Mouse (Mus musculus) hindbrain, embryonic 10.5 days (tissue): ENCODE data around the gene Ina. TPM values are rescaled to one million over a fixed set of nuclear protein-coding genes. Genes with fewer than 3 reads are reported as not detected.
A peak's percentile ranks its signal among the peaks of the same experiment; 100 is the strongest.

Experiments used
- DNase-seq: peaks from one replicate; pipeline ENCODE4 v3.0.0-alpha.2; 2017; ENCODE audit warnings: low spot score
- H3K27ac ChIP-seq: fragments of 300-500 bp; sonication (generic); 2 replicates; pipeline ENCODE4 v1.5.1; 2016; ENCODE audit warnings: mild to moderate bottlenecking, moderate library complexity
- H3K27me3 ChIP-seq: fragments of 300-500 bp; sonication (generic); 2 replicates; pipeline ENCODE4 v1.6.1; 2016; ENCODE audit warnings: mild to moderate bottlenecking; ENCODE audit not compliant: poor library complexity, insufficient read depth, severe bottlenecking
- H3K36me3 ChIP-seq: fragments of 300-500 bp; sonication (generic); 2 replicates; pipeline ENCODE4 v1.6.1; 2016; ENCODE audit warnings: mild to moderate bottlenecking, moderate library complexity
- H3K4me1 ChIP-seq: fragments of 300-500 bp; sonication (generic); replicated peaks from 2 replicates; pipeline ENCODE4 v1.6.1; 2016; ENCODE audit warnings: mild to moderate bottlenecking
- H3K4me3 ChIP-seq: fragments of 300-500 bp; sonication (generic); 2 replicates; pipeline ENCODE4 v1.5.1; 2016; ENCODE audit warnings: mild to moderate bottlenecking, moderate library complexity
- H3K9me3 ChIP-seq: fragments of 300-500 bp; sonication (generic); 2 replicates; pipeline ENCODE4 v1.6.1; 2016; ENCODE audit warnings: mild to moderate bottlenecking, moderate library complexity
- WGBS: fragments of 180-500 bp; shearing (Covaris S2); methylation state at CpG from one replicate; pipeline ENCODE4 v1.1.7; 2016; 5-methylcytosine and 5-hydroxymethylcytosine counted together
- polyA plus RNA-seq: library from polyadenylated mRNA; unstranded; fragments of >200 nt; fragmentation: Nextera tagmentation; extraction: Ambion mirVana; gene quantifications from 2 replicates; pipeline ENCODE4 v1.2.1, GENCODE M21; 2016

The Ina gene
- polyA plus RNA-seq, 1 experiment from 2014 or later, result 248 TPM

- 91% methylated on average over 10 of the region's 10 CpGs for WGBS
- Histone ChIP-seq H3K27ac (no peak overlapping the region), H3K9me3 (no peaks in the 10 kb centered on the region), H3K27me3 (no peaks in the 10 kb centered on the region), H3K36me3 (peaks cover 47% of the 10 kb centered on the region), H3K4me1 (0 out of 2 replicates have a peak, but pooled peaks cover 2% of the 10 kb centered on the region), H3K4me3 (no peak overlapping the region)
- no peak for DNase-seq
These were observed 10.5 kb downstream of the Ina start for GRCm38 (mm10) chr19:47024954-47025353.

DNA sequence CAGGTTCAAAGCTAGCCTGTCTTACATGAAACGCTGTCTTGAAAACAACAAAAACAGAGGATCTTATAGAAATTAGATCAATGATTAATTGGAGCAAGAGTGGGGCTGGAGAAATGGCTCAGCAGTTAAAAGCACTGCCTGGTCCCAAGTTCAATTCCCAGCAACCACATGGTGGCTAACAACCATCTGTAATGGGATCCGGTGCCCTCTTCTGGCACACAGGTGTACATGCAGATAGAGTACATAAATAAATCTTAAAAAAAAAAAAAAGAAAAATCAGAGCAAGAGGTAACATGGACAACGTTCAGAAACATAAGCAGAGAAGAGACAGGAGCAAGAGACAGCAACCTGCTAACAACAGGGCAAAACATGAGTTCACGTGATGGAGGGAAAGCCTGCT, 12.0 kb downstream of the Ina start:
- Histone ChIP-seq H3K4me3 (no peak overlapping the region), H3K9me3 (no peaks in the 10 kb centered on the region), H3K27ac (no peak overlapping the region), H3K4me1 (0 out of 2 replicates have a peak, but pooled peaks cover 2% of the 10 kb centered on the region), H3K27me3 (no peaks in the 10 kb centered on the region), H3K36me3 (peaks cover 41% of the 10 kb centered on the region)
- no peak for DNase-seq
- 84% methylated on average over 4 of the region's 4 CpGs for WGBS

GRCm38 (mm10) chr19:47029796-47030195, 15.3 kb downstream of the Ina start:
- Histone ChIP-seq H3K9me3 (no peaks in the 10 kb centered on the region), H3K4me1 (0 out of 2 replicates have a peak, but pooled peaks cover 2% of the 10 kb centered on the region), H3K36me3 (peaks cover 37% of the 10 kb centered on the region), H3K27me3 (no peaks in the 10 kb centered on the region), H3K4me3 (no peak overlapping the region), H3K27ac (peak overlapping the region; percentile 81)
- WGBS, result 66% methylated on average over 9 of the region's 9 CpGs
- DNase-seq, result peak; percentile 9

- Histone ChIP-seq H3K27ac (no peak overlapping the region), H3K36me3 (peaks cover 42% of the 10 kb centered on the region), H3K4me1 (0 out of 2 replicates have a peak, but pooled peaks cover 2% of the 10 kb centered on the region), H3K4me3 (no peak overlapping the region), H3K9me3 (no peaks in the 10 kb centered on the region), H3K27me3 (no peaks in the 10 kb centered on the region)
- no peak for DNase-seq
- 93% methylated on average over 6 of the region's 6 CpGs for WGBS
These were observed 17.3 kb downstream of the Ina start for GRCm38 (mm10) chr19:47031770-47032169.

DNA sequence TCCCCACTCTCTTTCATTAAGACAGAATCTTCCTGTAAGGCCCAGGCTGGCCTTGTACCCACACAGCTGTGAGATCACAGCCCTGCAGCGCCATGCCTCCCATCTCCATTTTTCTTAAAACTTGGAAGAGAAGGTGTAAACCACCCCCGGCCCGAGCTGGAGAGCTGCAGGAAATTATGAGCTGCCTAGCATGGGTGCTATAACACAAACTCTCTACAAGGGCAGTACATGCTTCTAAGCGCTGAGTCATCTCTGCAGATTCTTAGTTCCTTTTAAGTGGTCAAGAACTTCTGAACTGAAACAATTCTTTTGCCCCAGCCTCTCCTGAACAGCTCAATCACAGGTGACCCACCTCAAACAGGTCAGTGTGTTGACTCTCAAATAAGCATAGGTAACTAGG, 20.4 kb downstream of the Ina start:
- WGBS, result 89% methylated on average over 4 of the region's 4 CpGs
- Histone ChIP-seq H3K27me3 (no peaks in the 10 kb centered on the region), H3K36me3 (peaks cover 73% of the 10 kb centered on the region), H3K9me3 (no peaks in the 10 kb centered on the region), H3K27ac (no peak overlapping the region), H3K4me1 (no peaks in the 10 kb centered on the region), H3K4me3 (no peak overlapping the region)
- DNase-seq, result no peak

DNA sequence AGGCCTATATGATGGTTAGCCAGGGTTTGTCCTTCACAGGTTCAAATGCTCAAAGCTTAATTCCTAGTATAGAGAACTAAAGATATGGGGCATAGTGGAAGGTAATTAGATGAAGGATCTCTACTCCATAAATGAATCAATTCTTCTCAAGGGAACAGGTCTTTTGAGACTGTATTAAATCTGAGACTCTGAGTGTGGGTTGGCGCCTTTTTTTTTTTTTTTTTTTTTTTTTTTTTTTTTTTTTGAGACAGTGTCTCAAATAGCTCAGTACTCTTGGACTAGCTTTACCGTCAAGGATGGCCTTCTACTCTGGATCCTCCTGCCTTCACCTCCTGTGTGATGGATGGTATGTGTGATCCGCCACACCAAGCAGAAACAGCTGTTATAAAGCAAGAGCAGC, 22.1 kb downstream of the Ina start:
- Histone ChIP-seq H3K27ac (no peak overlapping the region), H3K4me3 (no peak overlapping the region), H3K27me3 (no peaks in the 10 kb centered on the region), H3K9me3 (no peaks in the 10 kb centered on the region), H3K4me1 (no peaks in the 10 kb centered on the region), H3K36me3 (peaks cover 90% of the 10 kb centered on the region)
- DNase-seq, result no peak
- WGBS, result 90% methylated on average over 3 of the region's 3 CpGs

DNA sequence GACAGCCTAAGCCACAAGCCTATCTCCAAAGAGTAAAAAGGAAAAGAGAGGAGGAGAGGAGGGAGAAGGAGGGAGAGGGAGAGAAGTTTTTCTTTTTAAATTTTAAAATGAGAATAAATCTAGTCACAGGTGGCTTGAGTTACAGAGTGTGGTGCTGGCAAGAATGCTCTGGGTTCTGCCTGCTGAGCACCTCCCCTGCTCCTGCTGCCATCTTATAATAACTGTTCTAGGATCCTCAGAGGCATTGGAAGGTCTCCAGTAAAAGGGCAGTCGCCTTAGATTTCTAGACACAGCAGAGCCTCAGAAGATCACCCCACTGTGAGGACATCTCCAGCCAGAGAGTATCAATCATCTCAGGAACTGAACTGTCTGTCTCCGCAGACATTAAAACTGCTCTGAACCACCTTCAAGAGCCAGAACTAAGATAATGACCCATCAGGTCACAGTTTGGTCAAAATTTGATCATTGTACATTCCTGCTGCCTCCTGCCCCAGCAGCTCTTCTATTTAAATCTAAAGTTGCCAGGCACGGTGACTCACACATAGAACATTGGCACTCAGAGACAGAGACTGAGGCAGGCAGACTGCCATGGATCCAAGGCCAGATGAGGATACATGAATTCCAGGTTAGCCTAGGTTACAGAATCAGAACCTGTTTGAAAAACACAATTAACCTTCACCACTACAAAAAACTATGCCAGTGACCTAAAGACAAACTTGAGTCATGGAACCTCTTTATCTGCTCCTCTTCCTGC, 26.4 kb downstream of the Ina start:
- Histone ChIP-seq H3K4me3 (no peak overlapping the region), H3K27ac (no peak overlapping the region), H3K36me3 (peaks cover 96% of the 10 kb centered on the region), H3K27me3 (no peaks in the 10 kb centered on the region), H3K9me3 (no peaks in the 10 kb centered on the region), H3K4me1 (no peaks in the 10 kb centered on the region)
- WGBS, result 89% methylated on average over 3 of the region's 3 CpGs
- DNase-seq, result no peak

GRCm38 (mm10) chr19:47043608-47044007, 29.1 kb downstream of the Ina start:
- no peak overlapping the region for H3K27ac ChIP-seq
- no peak overlapping the region for H3K4me3 ChIP-seq
- no peaks in the 10 kb centered on the region for H3K27me3 ChIP-seq
- peaks cover 3% of the 10 kb centered on the region; the same call in 1 of the 2 replicates for H3K4me1 ChIP-seq
- 94% methylated on average over 3 of the region's 3 CpGs for WGBS
- H3K36me3 ChIP-seq, result peaks cover 94% of the 10 kb centered on the region
- H3K9me3 ChIP-seq, result no peaks in the 10 kb centered on the region
- DNase-seq, result no peak

DNA sequence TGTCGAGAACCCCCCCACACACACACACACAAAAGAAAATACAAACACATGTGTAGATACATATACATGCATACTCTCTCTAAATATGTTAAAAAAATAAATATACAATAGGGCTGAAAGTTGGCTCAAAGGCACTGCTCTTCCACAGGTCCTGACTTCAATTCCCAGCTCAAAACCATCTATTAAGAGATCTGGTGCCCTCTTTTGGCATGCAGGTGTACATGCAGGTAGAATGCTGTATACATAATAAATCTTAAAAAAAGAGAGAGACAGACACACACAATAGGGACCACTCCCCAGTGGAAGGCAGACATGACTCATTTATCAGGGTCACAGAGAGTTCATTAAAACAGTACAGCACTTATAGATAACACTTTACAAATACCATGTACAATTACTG, 31.8 kb downstream of the Ina start:
- no peak overlapping the region for H3K27ac ChIP-seq
- WGBS, result 94% methylated on average over 1 of the region's 1 CpGs
- peaks cover 67% of the 10 kb centered on the region for H3K36me3 ChIP-seq
- H3K4me1 ChIP-seq, result peaks cover 28% of the 10 kb centered on the region
- no peaks in the 10 kb centered on the region for H3K9me3 ChIP-seq
- H3K4me3 ChIP-seq, result no peak overlapping the region
- DNase-seq, result no peak
- no peaks in the 10 kb centered on the region for H3K27me3 ChIP-seq

- Histone ChIP-seq H3K4me3 (no peak overlapping the region), H3K9me3 (no peaks in the 10 kb centered on the region), H3K36me3 (peaks cover 59% of the 10 kb centered on the region), H3K4me1 (peaks cover 28% of the 10 kb centered on the region), H3K27ac (no peak overlapping the region), H3K27me3 (no peaks in the 10 kb centered on the region)
- 87% methylated on average over 13 of the region's 13 CpGs for WGBS
- DNase-seq, result no peak
These were observed 32.8 kb downstream of the Ina start for GRCm38 (mm10) chr19:47047236-47047833.

- H3K27me3 ChIP-seq, result no peaks in the 10 kb centered on the region
- no peaks in the 10 kb centered on the region for H3K9me3 ChIP-seq
- H3K4me1 ChIP-seq, result peaks cover 28% of the 10 kb centered on the region
- peaks cover 42% of the 10 kb centered on the region for H3K36me3 ChIP-seq
- 68% methylated on average over 4 of the region's 4 CpGs for WGBS
- DNase-seq, result no peak
- H3K27ac ChIP-seq, result no peak overlapping the region
- H3K4me3 ChIP-seq, result peak overlapping the region; percentile 83
These were observed 34.6 kb downstream of the Ina start for GRCm38 (mm10) chr19:47049061-47049460.

- H3K36me3 ChIP-seq, result peaks cover 34% of the 10 kb centered on the region
- H3K27me3 ChIP-seq, result no peaks in the 10 kb centered on the region
- H3K4me1 ChIP-seq, result peaks cover 28% of the 10 kb centered on the region
- no peaks in the 10 kb centered on the region for H3K9me3 ChIP-seq
- H3K4me3 ChIP-seq, result peak overlapping the region; percentile 83
- peak overlapping the region; percentile 96 for H3K27ac ChIP-seq
- 12% methylated on average over 7 of the region's 7 CpGs for WGBS
- DNase-seq, result no peak
These were observed 35.3 kb downstream of the Ina start for GRCm38 (mm10) chr19:47049840-47050239.

DNA sequence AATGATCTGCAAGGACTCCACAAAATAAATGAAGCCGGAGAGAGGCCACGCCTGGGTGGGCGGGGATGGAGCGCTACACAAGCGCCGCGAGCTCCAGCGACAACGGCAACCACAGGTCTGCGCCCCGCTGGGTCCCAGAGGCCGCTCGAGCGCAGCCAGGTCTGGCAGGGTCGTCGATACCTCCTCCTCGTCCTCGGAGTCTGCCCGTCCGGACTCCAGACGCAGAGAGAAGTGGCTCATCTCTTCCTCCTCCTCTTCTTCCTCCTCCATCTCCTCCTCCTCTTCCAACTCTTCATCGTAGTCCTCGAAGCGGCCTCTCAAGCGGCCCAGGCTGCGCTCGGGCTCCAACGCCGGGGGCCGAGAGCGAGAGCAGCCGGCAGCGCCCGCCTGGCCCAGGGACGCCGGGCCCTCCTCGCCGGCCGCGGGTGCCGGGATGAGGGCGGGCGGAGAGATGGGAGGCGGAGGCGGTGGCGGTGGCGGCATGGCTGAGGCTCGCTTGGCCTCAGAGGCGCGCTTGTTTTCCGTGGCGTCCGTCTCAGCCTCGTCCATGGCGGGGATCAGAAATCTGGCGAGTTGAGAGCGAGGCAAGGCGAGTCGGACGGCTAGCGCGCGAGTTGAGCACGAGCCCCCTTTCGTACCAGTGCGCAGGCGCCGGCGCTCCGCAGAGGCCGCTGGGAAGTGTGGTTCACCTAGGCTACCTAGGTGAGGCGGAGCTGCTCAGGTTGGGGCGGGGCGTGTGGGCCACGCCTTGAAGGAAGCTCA, 36.0 kb downstream of the Ina start, which contains the start of gene Pcgf6:
Gene Pcgf6, minus strand, starts transcription at position 636 of the 762 bp plus-strand sequence.
- H3K4me1 ChIP-seq, result peaks cover 28% of the 10 kb centered on the region
- WGBS, result under 1% methylated on average over 75 of the region's 75 CpGs
- peak within 1 kb of the TSS; percentile 83 for H3K4me3 ChIP-seq
- H3K36me3 ChIP-seq, result peaks cover 30% of the 10 kb centered on the region
- peak; percentile 86 for DNase-seq
- peak within 1 kb of the TSS; percentile 96 for H3K27ac ChIP-seq
- H3K9me3 ChIP-seq, result no peaks in the 10 kb centered on the region
- H3K27me3 ChIP-seq, result no peaks in the 10 kb centered on the region
